In the genomic region with DNA sequence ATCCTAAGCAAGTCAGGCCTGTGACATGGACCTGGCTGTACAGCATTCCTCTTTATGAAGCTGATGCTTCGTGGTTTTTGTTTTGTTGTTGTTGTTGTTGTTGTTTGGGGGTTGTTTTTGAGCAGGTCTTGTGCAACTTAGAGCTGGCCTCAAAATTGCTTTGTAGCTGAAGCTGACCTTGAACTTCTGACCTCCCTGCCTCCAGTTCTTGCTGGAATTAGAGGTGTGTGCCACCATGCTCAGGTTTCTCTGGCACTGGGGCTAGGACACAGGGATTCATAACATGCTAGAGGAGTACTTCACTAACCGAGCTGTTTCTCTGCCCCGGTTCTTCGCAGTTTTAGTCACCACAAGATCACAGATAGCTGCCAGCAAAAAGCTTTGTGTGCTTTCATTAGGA, we compare ENCODE assay signal across 14 mouse cellular contexts. TPM values are rescaled to one million over a fixed set of nuclear protein-coding genes. Genes with fewer than 3 reads are reported as not detected.
DNase-seq lines count a peak whose midpoint lies in the region.
"Had no signal": no experiment of that assay in that cellular context is flagged by ENCODE, and none has a peak within 500 bp of the region (broad histone marks: within the 10 kb centered on the region; RNA-seq: fewer than 3 reads in every experiment).

No protein-coding gene starts in this region.

- DNase-seq in ES-CJ7 (ENCODE audit: low read depth, low spot score) (peak; percentile 81), R1 (ENCODE audit: low read depth, low spot score) (peak; percentile 84)
- no peak for DNase-seq in embryo, embryonic 11 days
- DNase-seq in frontal cortex, postnatal 10 days (ENCODE audit: low spot score in 2 of 2), result no peak
- DNase-seq in heart, postnatal 14 days, result no peak
- DNase-seq: adrenal gland, adult 8-10 months; adrenal gland, postnatal 14 days; cerebellum, adult 11 months; cerebellum, adult 18-20 months; cerebellum, adult 8-10 months; cerebellum, adult 9-11 months; cerebellum, postnatal 14 days; cerebellum, postnatal 36 days; forebrain, postnatal 0 days had no signal

- intact Hi-C loops in heart, postnatal 14 days (cut with DNase I), result no loop called here

RNA-seq across cellular contexts. Expression of gene Bcorl1, which starts 35.8 kb away (rescaled TPM):
- 1 to 10 TPM; 8.2 to 8.8 TPM for total RNA-seq in heart, postnatal 14 days (2021)

RNA-seq across cellular contexts. Expression of gene Utp14a, which starts 48.7 kb away (rescaled TPM):
- 10 to 100 TPM; 14.0 to 16.4 TPM for total RNA-seq in heart, postnatal 14 days (2021)

Comparison
In these comparisons a context has a peak if more than half of its experiments do, and no peak if none do; other contexts are left out.
1. DNase-seq: peak in ES-CJ7 (single experiment) and R1 (single experiment); none in embryo, embryonic 11 days (single experiment), frontal cortex, postnatal 10 days (0 of 2) and heart, postnatal 14 days (0 of 2).